Mouse (Mus musculus) olfactory bulb, adult 2 months (tissue): ENCODE data around the gene Rnd2. TPM values are rescaled to one million over a fixed set of nuclear protein-coding genes. Genes with fewer than 3 reads are reported as not detected.

ENCODE experiments used
- H3K27ac ChIP-seq: fragments of 200-500 bp; 2 replicates; pipeline ENCODE4 v1.5.1; 2012; ENCODE audit warnings: low read depth, low read length; ENCODE audit not compliant: insufficient read depth
- H3K4me1 ChIP-seq: fragments of 200-500 bp; 2 replicates; pipeline ENCODE4 v1.6.1; 2012; ENCODE audit warnings: low read length; ENCODE audit not compliant: control insufficient read depth, insufficient read depth
- H3K4me3 ChIP-seq: fragments of 200-500 bp; 2 replicates; pipeline ENCODE4 v1.5.1; 2012; ENCODE audit warnings: mild to moderate bottlenecking, low read depth, low read length, moderate library complexity; ENCODE audit not compliant: insufficient read depth
- CTCF ChIP-seq: fragments of 200-500 bp; IDR thresholded peaks from 2 replicates; pipeline ENCODE4 v1.5.1; 2012; ENCODE audit warnings: low read depth, mild to moderate bottlenecking, low read length, moderate library complexity; ENCODE audit not compliant: insufficient read depth
- POLR2A ChIP-seq: fragments of 200-500 bp; IDR thresholded peaks from 2 replicates; pipeline ENCODE4 v1.6.1; 2012; ENCODE audit warnings: mild to moderate bottlenecking, low read depth, low read length, moderate library complexity; ENCODE audit not compliant: insufficient read depth
- WGBS: fragments of 180-500 bp; shearing (Covaris S2); methylation state at CpG from one replicate; pipeline ENCODE4 v1.1.7; 2018; 5-methylcytosine and 5-hydroxymethylcytosine counted together
- polyA plus RNA-seq: library from polyadenylated mRNA; stranded (reverse); fragments of >200 nt; gene quantifications from 2 replicates; pipeline ENCODE4 v1.2.4, GENCODE M21; 2012; ENCODE audit warnings: low replicate concordance; ENCODE audit not compliant: missing spikeins, insufficient read depth, insufficient read length

Gene Rnd2
- polyA plus RNA-seq, 1 experiment: not detected

- 69% methylated on average over 10 of the region's 10 CpGs for WGBS
- H3K4me1 ChIP-seq: no peaks in the 10 kb centered on the region; the same call in 1 of the 2 replicates
- H3K4me3 ChIP-seq: no peak overlapping the region
- H3K27ac ChIP-seq: no peak overlapping the region
- TF ChIP-seq POLR2A (no peak), CTCF (no peak)
Observed at GRCm38 (mm10) chr11:101452093-101452774, 12.6 kb upstream of the Rnd2 start.

GRCm38 (mm10) chr11:101454702-101455101 lies 10.1 kb upstream of the Rnd2 start:
- WGBS: 16% methylated on average over 6 of the region's 6 CpGs
- H3K27ac ChIP-seq: no peak overlapping the region
- 0 out of 2 replicates have a peak, but pooled peaks cover 3% of the 10 kb centered on the region for H3K4me1 ChIP-seq
- no peak for TF ChIP-seq POLR2A
- no peak overlapping the region for H3K4me3 ChIP-seq

GRCm38 (mm10) chr11:101455627-101456026 lies 9.2 kb upstream of the Rnd2 start:
- Histone ChIP-seq H3K27ac (no peak overlapping the region), H3K4me1 (0 out of 2 replicates have a peak, but pooled peaks cover 3% of the 10 kb centered on the region), H3K4me3 (no peak overlapping the region)
- TF ChIP-seq CTCF (no peak), POLR2A (no peak)
- WGBS: 94% methylated on average over 7 of the region's 7 CpGs

- WGBS: 90% methylated on average over 9 of the region's 9 CpGs
Observed at GRCm38 (mm10) chr11:101457631-101458030, 7.2 kb upstream of the Rnd2 start.

GRCm38 (mm10) chr11:101458217-101458616 lies 6.6 kb upstream of the Rnd2 start:
- no peak overlapping the region for H3K4me3 ChIP-seq
- H3K27ac ChIP-seq: no peak overlapping the region
- 87% methylated on average over 12 of the region's 12 CpGs for WGBS
- TF ChIP-seq CTCF (no peak), POLR2A (no peak)
- H3K4me1 ChIP-seq: peaks cover 14% of the 10 kb centered on the region

More at GRCm38 (mm10) chr11:101457631-101458030, 7.2 kb upstream of the Rnd2 start:
- Histone ChIP-seq H3K27ac (no peak overlapping the region), H3K4me3 (no peak overlapping the region), H3K4me1 (peaks cover 9% of the 10 kb centered on the region; the same call in 1 of the 2 replicates)
- TF ChIP-seq CTCF (no peak), POLR2A (no peak)

GRCm38 (mm10) chr11:101459716-101460115 lies 5.1 kb upstream of the Rnd2 start:
- no peak overlapping the region for H3K4me3 ChIP-seq
- 47% methylated on average over 6 of the region's 6 CpGs for WGBS
- H3K4me1 ChIP-seq: peaks cover 21% of the 10 kb centered on the region
- TF ChIP-seq POLR2A: no peak
- no peak overlapping the region for H3K27ac ChIP-seq

GRCm38 (mm10) chr11:101460321-101460720 lies 4.5 kb upstream of the Rnd2 start:
- WGBS: 92% methylated on average over 15 of the region's 15 CpGs
- no peak for TF ChIP-seq CTCF
- no peak for TF ChIP-seq POLR2A
- Histone ChIP-seq H3K4me3 (no peak overlapping the region), H3K4me1 (peaks cover 26% of the 10 kb centered on the region), H3K27ac (no peak overlapping the region)

- H3K4me1 ChIP-seq: peaks cover 31% of the 10 kb centered on the region
- H3K27ac ChIP-seq: no peak overlapping the region
- 75% methylated on average over 14 of the region's 14 CpGs for WGBS
- no peak overlapping the region for H3K4me3 ChIP-seq
- TF ChIP-seq POLR2A (no peak), CTCF (no peak)
Observed at GRCm38 (mm10) chr11:101462141-101462540, 2.7 kb upstream of the Rnd2 start.

GRCm38 (mm10) chr11:101462583-101463440 lies 2.0 kb upstream of the Rnd2 start:
- TF ChIP-seq CTCF (no peak), POLR2A (no peak)
- Histone ChIP-seq H3K27ac (no peak overlapping the region), H3K4me1 (peaks cover 31% of the 10 kb centered on the region), H3K4me3 (no peak overlapping the region)
- WGBS: 49% methylated on average over 13 of the region's 13 CpGs
